Mouse (Mus musculus) lung, postnatal 10 days (tissue): ENCODE measurements around the gene Adam11.

ENCODE experiments used
- DNase-seq: peaks from one replicate; pipeline ENCODE4 v3.0.0; 2021

Gene Adam11

DNA sequence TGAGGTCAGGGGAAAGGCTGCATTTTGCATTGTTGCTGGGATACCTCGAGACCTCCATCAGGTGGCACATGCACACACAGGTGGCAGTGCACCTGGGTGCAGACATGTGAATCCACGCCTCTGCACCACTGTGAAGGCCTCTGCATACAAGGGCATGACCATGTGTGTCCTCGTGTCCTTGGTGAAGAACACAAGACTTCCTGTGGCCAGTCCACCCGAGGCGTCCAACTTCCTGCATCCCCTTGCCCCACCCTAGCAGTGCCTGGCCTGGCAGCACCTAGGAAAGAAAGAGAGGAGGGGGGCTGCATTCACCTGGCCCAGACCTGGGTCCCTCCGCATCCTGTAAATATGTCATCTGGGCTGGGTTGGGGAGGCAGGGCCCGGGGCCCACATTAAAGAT lies 18.6 kb downstream of the Adam11 start:
- DNase-seq: no peak

- peak; percentile 82 for DNase-seq
These were observed 19.2 kb downstream of the Adam11 start for GRCm38 (mm10) chr11:102780271-102780985.

GRCm38 (mm10) chr11:102780986-102781351 lies 19.7 kb downstream of the Adam11 start:
- DNase-seq: no peak

- DNase-seq: no peak
These were observed 20.3 kb downstream of the Adam11 start for GRCm38 (mm10) chr11:102781523-102781922.

DNA sequence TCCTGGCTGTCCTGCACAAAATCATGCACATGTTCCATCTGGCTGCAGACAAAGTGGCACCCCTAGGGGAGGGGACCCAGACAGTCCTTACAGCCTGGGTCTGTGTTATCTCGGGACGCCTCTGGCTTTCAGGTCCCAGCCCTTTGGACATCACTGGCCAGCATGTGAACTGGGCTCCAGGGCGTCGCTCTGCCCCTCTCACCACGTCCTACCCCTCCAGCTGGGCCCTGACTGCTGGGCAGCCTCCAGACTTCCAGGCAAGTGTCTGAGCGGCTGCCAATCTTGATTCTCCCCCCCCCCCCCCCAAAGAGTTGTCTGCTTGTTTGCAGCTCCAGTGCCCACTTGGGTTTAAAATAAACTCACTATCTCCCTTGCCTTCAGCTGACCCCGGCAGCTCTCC lies 22.2 kb downstream of the Adam11 start:
- DNase-seq: no peak

- no peak for DNase-seq
These were observed 26.5 kb downstream of the Adam11 start for GRCm38 (mm10) chr11:102787688-102788177.

DNA sequence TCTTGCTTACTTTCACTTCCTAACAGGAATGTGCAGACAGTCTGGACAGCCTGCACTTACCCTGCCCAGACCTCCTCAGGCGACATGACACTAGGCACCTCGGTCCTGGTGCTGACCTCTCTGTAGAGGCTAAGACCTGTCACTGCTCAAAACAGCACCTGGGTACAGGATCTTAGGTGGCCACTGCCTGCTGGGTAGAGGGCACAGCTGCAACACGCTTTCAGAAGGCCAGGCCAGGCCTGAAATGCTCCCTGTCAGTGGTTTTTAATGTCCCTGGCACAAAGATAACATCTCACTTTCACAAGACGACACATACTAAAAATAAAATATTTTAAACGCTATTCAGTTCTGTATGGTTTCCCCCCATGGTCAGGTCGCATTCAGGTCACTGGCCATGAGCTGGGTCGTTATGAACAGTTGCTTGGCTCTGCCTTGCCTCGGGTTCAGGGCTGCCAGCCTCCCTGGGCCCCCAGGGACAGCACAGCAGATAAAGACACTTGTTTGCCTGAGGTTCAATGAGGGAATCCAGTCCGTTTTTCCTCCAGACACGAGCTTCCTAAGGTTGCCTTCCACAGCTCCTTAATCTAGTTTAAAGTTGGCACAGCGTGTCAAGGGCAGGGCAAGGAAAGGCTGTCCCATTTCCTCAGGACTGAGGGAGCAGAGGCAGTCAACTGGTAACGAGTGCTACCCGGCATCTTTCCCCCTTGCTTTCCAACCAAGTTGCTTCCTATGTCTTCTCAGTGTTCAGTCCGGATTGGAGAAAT lies 30.6 kb downstream of the Adam11 start:
- DNase-seq: peak; percentile 16

- DNase-seq: no peak
These were observed 32.9 kb downstream of the Adam11 start for GRCm38 (mm10) chr11:102794157-102794556.

GRCm38 (mm10) chr11:102803453-102803852 lies 42.2 kb downstream of the Adam11 start:
- DNase-seq: peak; percentile 21

- DNase-seq: no peak
These were observed 47.0 kb downstream of the Adam11 start for GRCm38 (mm10) chr11:102808246-102808645.

GRCm38 (mm10) chr11:102810721-102811485 lies 49.7 kb downstream of the Adam11 start:
- DNase-seq: peak; percentile 55

GRCm38 (mm10) chr11:102814881-102815280 lies 53.6 kb downstream of the Adam11 start:
- DNase-seq: no peak

DNA sequence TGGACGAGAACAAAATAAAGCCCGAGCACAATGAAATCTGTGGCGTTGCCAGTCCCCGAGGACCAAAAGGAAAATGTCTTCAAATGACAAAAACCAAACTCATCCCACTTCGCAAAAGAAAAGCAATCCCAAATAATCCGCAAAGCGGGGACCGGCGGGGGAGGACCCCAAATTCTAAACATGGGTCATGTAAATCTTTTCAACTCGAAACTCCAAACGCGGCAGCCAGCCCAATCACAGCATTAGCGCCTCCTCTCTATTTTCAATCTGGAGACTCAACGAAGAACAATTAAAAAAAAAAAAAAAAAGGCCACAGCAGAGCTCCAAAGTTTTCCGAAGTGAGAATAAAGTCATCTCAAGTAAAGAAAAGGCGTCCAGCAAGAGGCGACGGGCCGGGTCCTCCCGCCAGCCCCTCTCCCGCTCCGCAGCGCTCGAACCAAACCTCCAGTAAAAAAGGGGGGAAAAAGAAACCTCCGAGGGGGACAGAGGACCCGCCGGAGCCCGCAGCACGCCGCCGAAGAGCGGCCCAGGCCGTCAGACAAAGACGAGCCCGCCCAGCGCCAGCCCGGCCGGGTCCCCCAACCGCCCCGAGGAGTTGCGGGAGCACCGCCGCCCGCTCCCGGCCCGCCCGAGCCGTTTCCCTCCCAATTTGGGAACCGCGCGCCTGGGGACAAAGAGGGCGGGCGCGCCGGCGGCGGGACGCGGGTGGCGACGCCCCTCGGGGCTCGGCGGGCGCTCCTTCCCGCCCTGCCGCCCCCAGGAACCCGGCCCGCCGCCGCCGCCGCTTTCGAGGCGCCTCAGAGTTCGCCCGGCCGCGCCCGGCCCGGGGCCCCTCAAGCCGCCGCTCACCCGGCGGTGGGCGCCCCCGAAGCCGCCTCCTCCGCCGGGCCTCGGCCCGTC lies 57.1 kb downstream of the Adam11 start:
- DNase-seq: peak; percentile 47

- peak; percentile 78 for DNase-seq
These were observed 58.0 kb downstream of the Adam11 start, which contains the start of gene Gjc1 for GRCm38 (mm10) chr11:102819021-102819782. Gene Gjc1 (minus strand): TSS chr11:102819700.

- no peak for DNase-seq
These were observed 58.6 kb downstream of the Adam11 start for GRCm38 (mm10) chr11:102819783-102820385.

GRCm38 (mm10) chr11:102820432-102820831 lies 59.2 kb downstream of the Adam11 start:
- DNase-seq: no peak

DNA sequence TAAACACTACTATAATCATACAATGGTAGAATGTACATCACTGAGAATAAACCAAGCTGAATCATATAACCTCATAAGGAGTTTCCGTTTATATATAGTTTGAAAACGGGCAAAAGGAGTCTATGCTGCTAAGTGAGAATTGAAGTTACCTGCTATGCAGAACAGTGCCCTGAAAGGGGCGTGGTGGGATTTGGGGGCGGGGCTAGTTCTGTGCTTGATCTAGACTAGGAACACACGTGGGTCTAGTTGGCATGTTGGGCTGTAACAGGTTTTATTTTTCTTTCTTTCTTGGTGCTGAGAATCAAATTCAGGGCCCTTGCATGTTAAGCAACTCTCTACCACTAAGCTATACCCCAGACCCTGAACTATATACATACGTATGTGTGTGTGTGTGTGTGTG lies 60.0 kb downstream of the Adam11 start:
- DNase-seq: no peak

- no peak for DNase-seq
These were observed 65.2 kb downstream of the Adam11 start for GRCm38 (mm10) chr11:102826476-102826875.

GRCm38 (mm10) chr11:102827097-102827496 lies 65.9 kb downstream of the Adam11 start:
- DNase-seq: no peak
